In genomic region chr3:132724326-132724725, GRCm38 (mm10) we compare ENCODE assay signal across 11 mouse cellular contexts.
"Had no signal": no experiment of that assay in that cellular context is flagged by ENCODE, and none has a peak within 500 bp of the region (broad histone marks: within the 10 kb centered on the region; RNA-seq: fewer than 3 reads in every experiment).

No protein-coding gene starts in this region.

- H3K4me3 ChIP-seq: limb, embryonic 15.5 days; liver, embryonic 12.5 days; midbrain, embryonic 10.5 days; myocyte; neural tube, embryonic 15.5 days had no signal

- H3K27ac ChIP-seq: limb, embryonic 15.5 days; liver, embryonic 12.5 days; midbrain, embryonic 10.5 days; neural tube, embryonic 15.5 days had no signal

- DNase-seq: kidney, postnatal 10 days; lung, embryonic 14.5 days; lung, postnatal 10 days; lung, postnatal 4 days; midbrain, embryonic 14.5 days; thymus, postnatal 4 days had no signal
